Mouse (Mus musculus): ENCODE results near the gene Cst3.

Gene Cst3

GRCm38 (mm10) chr2:148875335-148875811 lies at the start of gene Cst3:
TSS of gene Cst3 (minus strand) at chr2:148875692.
- DNase-seq (ENCODE audit: low spot score) = peak; percentile 92

- peak; percentile 60 for DNase-seq (ENCODE audit: low spot score)
Observed at GRCm38 (mm10) chr2:148902286-148902685, 26.8 kb upstream of the Cst3 start.

GRCm38 (mm10) chr2:148900305-148900704 lies 24.8 kb upstream of the Cst3 start:
- no peak for DNase-seq (ENCODE audit: low spot score)

DNA sequence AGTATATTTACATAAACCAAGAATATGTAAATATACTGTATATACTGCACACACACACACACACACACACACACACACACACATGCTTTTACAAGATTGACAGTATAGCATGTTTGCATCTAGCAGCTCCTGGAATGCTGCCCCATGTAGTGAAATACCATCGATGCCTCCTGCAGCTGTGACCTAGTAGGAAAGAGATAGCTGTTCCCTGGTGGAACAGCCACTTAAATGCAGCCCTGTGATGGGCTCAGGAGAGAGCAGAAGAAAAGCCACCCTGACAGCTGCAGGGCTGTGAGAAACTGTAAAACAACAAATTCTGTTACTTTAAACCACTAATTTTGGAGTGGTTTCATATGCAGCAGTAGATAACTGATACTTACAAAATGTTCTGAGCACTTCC lies 20.7 kb upstream of the Cst3 start:
- DNase-seq (ENCODE audit: low spot score) = no peak

- DNase-seq (ENCODE audit: low spot score) = no peak
Observed at GRCm38 (mm10) chr2:148893107-148893506, 17.6 kb upstream of the Cst3 start.

DNA sequence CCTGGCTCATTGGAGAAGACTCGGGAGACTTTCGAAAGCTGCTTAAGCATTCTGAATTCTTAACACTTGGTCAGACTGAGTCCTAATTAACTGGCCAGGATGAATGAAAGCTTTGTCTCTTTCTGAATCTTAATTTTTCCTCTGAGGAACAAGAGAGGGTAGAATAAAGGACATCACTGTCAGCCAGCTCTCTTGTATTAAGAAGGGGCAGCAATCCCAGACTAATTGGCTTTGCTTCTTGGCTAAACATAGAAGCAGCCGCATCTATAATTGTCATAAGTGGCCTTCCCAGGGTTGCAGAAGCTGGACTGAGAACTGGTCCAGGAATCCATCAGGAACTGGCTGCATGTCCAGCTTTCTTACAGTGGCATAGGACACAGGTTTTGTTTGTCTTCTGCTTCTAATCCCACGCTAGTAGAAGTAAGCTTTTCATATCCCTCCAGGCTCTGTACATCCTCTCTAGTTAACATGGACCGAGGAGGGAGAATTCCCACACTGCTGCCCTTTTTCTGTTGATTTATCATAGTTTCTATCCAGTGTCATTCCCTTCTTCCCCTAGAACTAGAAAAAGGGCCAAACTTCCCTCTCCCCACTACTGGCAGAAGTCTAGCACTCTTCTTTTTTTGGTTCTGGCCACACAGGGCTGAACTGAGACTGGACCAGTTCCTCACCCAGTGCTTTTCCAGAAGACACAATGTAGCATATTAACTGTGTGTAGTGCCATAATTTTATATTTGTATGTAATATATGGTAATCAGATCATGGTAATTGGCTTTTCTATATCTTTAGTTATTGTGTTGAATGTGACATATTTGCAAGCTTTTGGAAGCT lies 14.7 kb upstream of the Cst3 start:
- no peak for DNase-seq (ENCODE audit: low spot score)

GRCm38 (mm10) chr2:148889331-148890010 lies 14.0 kb upstream of the Cst3 start:
- DNase-seq (ENCODE audit: low spot score) = no peak

- no peak for DNase-seq (ENCODE audit: low spot score)
Observed at GRCm38 (mm10) chr2:148888872-148889271, 13.4 kb upstream of the Cst3 start.

DNA sequence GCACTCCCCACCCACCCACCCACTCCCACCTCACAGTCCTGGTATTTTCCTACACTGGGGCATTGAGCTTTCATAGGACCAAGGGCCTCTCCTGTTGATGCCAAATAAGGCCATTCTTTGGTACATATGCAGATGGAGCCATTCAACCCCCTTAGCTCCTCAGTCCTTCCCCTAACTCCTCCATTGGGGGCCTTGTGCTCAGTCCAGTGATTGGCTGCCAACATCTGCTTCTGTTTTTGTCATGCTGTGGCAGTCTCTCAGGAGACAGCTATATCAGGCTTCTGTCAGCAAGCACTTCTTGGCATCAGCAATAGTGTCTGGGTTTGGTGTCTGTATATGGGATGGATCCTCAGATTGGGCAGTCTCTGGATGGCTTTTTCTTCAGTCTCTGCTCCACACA lies 9.2 kb upstream of the Cst3 start:
- no peak for DNase-seq (ENCODE audit: low spot score)

GRCm38 (mm10) chr2:148879199-148879598 lies 3.7 kb upstream of the Cst3 start:
- no peak for DNase-seq (ENCODE audit: low spot score)

DNA sequence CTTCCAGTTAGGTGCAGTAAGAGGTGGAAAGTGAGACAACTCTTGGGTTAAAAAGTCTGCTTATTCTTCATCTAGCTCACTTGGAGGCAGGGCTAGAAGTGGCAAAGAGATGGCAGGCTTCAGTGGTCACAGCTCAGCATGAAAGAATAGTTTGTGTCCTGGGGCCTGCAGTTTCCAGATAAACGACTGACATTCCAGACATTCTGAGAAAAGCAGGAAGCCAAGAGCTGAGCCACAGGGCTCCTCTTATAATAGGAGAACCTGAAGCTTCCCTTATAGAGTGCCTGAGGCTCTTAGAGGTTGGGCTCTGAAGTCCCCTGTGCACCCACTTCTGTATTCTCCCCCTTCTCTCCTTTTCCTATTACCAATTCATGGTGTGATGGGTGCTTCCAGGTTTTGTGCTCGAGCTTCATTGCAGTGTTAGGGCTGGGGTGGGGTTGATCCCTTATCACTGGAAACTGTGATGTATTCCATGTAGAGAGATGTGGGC lies 3.2 kb upstream of the Cst3 start:
- DNase-seq (ENCODE audit: low spot score) = no peak

DNA sequence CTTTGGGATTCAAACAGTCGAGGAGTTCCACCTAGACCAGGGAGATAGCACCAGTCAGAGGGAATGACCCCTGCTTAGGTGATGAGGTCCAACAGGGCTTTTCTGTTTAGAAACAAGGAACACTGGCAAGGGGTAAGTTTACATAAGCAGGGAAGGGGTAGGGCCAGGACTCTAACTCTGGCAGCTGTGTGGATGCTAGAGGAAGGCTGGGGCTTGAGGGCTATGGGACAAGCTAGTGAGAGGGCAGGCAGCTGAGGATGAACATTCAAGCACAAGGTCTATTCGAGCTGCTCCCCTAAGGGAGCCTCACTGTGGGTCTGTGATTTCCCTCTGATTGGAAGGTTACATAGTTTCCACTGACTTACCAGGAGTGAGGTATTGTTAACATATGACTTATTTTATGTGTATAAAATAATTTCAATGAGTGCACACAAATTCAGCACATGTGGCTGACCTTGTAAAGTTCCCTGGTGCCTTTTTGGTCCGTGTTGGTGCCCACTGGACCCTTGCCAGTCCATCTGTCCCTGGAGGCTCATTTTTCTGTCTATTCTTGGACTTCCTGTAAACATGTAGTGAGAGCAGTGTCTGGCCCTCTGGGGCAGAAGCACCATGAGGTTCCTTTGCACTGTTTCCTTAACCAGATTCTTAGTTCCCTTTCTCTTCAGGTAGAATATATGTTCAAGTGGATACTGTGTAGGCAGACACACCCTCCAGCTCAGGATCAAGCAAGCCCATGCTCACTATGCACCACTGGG lies 1.7 kb upstream of the Cst3 start:
- no peak for DNase-seq (ENCODE audit: low spot score)

- no peak for DNase-seq (ENCODE audit: low spot score)
Observed at GRCm38 (mm10) chr2:148874617-148875334, 716 bp downstream of the Cst3 start.

- DNase-seq (ENCODE audit: low spot score) = no peak
Observed at GRCm38 (mm10) chr2:148874224-148874616, 1.3 kb downstream of the Cst3 start.

DNA sequence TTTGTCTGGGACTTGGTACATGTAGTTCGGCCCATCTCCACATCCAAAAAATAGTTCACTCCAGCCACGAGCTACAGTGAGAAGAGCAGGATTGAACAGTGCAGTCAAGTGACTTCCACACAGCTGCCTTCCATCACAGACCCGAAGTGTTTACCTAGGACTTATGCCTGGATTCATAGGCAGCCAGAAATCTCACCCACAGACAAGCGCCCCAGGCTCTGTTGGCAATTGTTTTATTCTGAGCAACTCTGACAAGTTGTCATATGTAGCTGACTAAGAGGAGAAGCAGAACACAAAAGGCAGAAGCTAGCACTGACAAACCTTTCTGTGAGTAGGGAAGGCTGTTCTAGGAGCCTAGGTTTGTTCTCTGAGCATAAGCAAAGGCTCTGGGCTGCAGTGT lies 2.6 kb downstream of the Cst3 start:
- DNase-seq (ENCODE audit: low spot score) = no peak

GRCm38 (mm10) chr2:148870526-148870925 lies 5.0 kb downstream of the Cst3 start:
- no peak for DNase-seq (ENCODE audit: low spot score)

DNA sequence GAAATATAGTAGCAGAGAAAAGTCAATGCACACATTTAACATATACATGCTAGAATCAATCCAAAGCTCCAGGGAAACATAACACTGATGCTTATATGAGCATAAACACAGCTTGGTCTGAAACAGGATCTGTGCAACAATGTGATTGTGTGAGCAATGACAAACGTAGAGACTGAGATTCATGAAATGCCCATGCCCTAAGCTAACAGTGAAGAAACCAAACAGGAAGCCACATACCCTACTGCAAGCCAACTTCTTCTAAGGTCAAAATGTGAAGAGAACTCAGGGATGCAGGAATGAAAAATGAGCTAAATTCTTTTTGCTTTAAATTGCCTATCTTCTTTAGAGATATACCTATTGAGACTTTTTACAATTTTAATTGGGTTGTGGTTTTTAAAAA lies 6.5 kb downstream of the Cst3 start:
- DNase-seq (ENCODE audit: low spot score) = no peak

- DNase-seq (ENCODE audit: low spot score) = no peak
Observed at GRCm38 (mm10) chr2:148864966-148865365, 10.5 kb downstream of the Cst3 start, which contains the start of gene 9230104L09Rik. TSS of gene 9230104L09Rik (minus strand) at chr2:148865038.

GRCm38 (mm10) chr2:148861693-148862092 lies 13.8 kb downstream of the Cst3 start:
- DNase-seq (ENCODE audit: low spot score) = no peak

DNA sequence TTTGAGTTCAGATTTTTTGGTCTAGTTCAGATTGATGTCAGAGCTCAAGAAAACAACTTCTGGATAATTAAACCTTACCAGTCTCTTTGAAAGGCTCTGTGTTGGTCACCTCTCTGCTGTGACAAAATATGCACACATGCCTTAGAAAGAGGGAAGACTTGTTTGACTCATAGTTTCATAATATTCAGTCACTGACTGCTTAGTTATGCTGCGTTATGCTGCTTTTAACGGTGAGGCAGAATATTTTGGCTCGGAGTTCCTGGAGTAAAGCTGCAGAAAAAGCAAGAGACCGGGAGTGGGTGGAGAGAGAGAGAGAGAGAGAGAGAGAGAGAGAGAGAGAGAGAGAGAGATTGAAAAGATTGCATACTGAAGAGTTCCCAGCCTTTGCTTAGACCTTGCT lies 14.5 kb downstream of the Cst3 start:
- DNase-seq (ENCODE audit: low spot score) = no peak

GRCm38 (mm10) chr2:148857506-148857905 lies 18.0 kb downstream of the Cst3 start:
- DNase-seq (ENCODE audit: low spot score) = no peak

Measured in urinary bladder, postnatal 25 days (tissue).